ENCODE assay signal across 9 mouse cellular contexts in genomic region chr1:86360441-86360840, GRCm38 (mm10). TPM values are rescaled to one million over a fixed set of nuclear protein-coding genes. Genes with fewer than 3 reads are reported as not detected.
DNase-seq lines count a peak whose midpoint lies in the region; ATAC-seq and TF ChIP-seq lines count a peak whose summit lies in the region.
"Had no signal": no experiment of that assay in that cellular context is flagged by ENCODE, and none has a peak within 500 bp of the region (broad histone marks: within the 10 kb centered on the region; RNA-seq: fewer than 3 reads in every experiment).

No protein-coding gene starts in this region.

- H3K9ac ChIP-seq in heart, embryonic 13.5 days, result peak overlapping the region; percentile 96
- peak overlapping the region; percentile 97 for H3K9ac ChIP-seq in ES-E14 (ENCODE audit: insufficient read depth, low read depth, low read length, poor library complexity, severe bottlenecking)
- peak overlapping the region; percentile 93 for H3K9ac ChIP-seq in midbrain, embryonic 12.5 days (replicated peaks)

- no peak for DNase-seq in heart, postnatal 14 days
- DNase-seq in ES-E14 (ENCODE audit: low read depth, low spot score), result no peak
- no peak for DNase-seq in hindbrain, embryonic 10.5 days (ENCODE audit: low spot score)
- DNase-seq in ovary, postnatal 10 days (ENCODE audit: low spot score), result no peak
- no peak for DNase-seq in T-cell, adult 2 months (ENCODE audit: low spot score)
- no peak for DNase-seq in right cerebral cortex, postnatal 36 days (ENCODE audit: low spot score in 2 of 2)

- peaks cover 28% of the 10 kb centered on the region for H3K4me1 ChIP-seq in heart, embryonic 13.5 days
- peaks cover 1 to 10% of the 10 kb centered on the region in 2 experiments; a peak in 1 of 4 replicates for H3K4me1 ChIP-seq in ES-E14 (ENCODE audit: control insufficient read depth in 2 of 2, insufficient read depth in 2 of 2, low read length in 2 of 2, poor library complexity in 1 of 2)
- H3K4me1 ChIP-seq in hindbrain, embryonic 10.5 days (replicated peaks), result peaks cover 25% of the 10 kb centered on the region
- H3K4me1 ChIP-seq in midbrain, embryonic 12.5 days, result peaks cover 22% of the 10 kb centered on the region

- ATAC-seq in heart, embryonic 13.5 days (ENCODE audit: extremely low read depth, insufficient number of reproducible peaks, low FRiP score, low TSS enrichment), result no peak
- no peak for ATAC-seq in midbrain, embryonic 12.5 days (ENCODE audit: low FRiP score, low read depth)

- in situ Hi-C loops in ES-E14 (cut with MboI; ENCODE audit: low sequenced_read_pairs in 2 of 2, unreplicated experiment in 2 of 2), result no loop called here

- no peaks in the 10 kb centered on the region for H3K27me3 ChIP-seq in heart, embryonic 13.5 days (replicated peaks)
- H3K27me3 ChIP-seq in hindbrain, embryonic 10.5 days (ENCODE audit: insufficient read depth, poor library complexity, severe bottlenecking), result no peaks in the 10 kb centered on the region
- H3K27me3 ChIP-seq in midbrain, embryonic 12.5 days, result no peaks in the 10 kb centered on the region

- H3K36me3 ChIP-seq in heart, embryonic 13.5 days, result peaks cover 23% of the 10 kb centered on the region
- H3K36me3 ChIP-seq in ES-E14 (ENCODE audit: control insufficient read depth, insufficient read depth, low read length, poor library complexity, severe bottlenecking), result peaks cover 21% of the 10 kb centered on the region
- H3K36me3 ChIP-seq in hindbrain, embryonic 10.5 days, result peaks cover 26% of the 10 kb centered on the region
- H3K36me3 ChIP-seq in midbrain, embryonic 12.5 days, result peaks cover 19% of the 10 kb centered on the region

- intact Hi-C loops in heart, postnatal 14 days (cut with DNase I), result no loop called here

- WGBS in heart, embryonic 13.5 days, result 14% methylated on average over 12 of the region's 12 CpGs
- WGBS in hindbrain, embryonic 10.5 days, result 25% methylated on average over 12 of the region's 12 CpGs
- 21% methylated on average over 12 of the region's 12 CpGs for WGBS in midbrain, embryonic 12.5 days

- peak overlapping the region; percentile 100; the same call in 1 of the 2 replicates for H3K27ac ChIP-seq in heart, embryonic 13.5 days (replicated peaks)
- peak overlapping the region; percentile 91; the same call in 1 of the 2 replicates for H3K27ac ChIP-seq in ES-E14 (ENCODE audit: insufficient read depth, low read depth, low read length, poor library complexity, severe bottlenecking)
- peak overlapping the region; percentile 96 for H3K27ac ChIP-seq in hindbrain, embryonic 10.5 days
- no peak overlapping the region for H3K27ac ChIP-seq in midbrain, embryonic 12.5 days (replicated peaks)

- peak overlapping the region; percentile 75 for H3K4me3 ChIP-seq in heart, embryonic 13.5 days
- peak overlapping the region; percentile 78 to 88 for H3K4me3 ChIP-seq in ES-E14 (ENCODE audit: insufficient read depth in 1 of 2, low read depth in 1 of 2, low read length in 2 of 2, poor library complexity in 1 of 2, severe bottlenecking in 1 of 2)
- H3K4me3 ChIP-seq in hindbrain, embryonic 10.5 days, result peak overlapping the region; percentile 93
- H3K4me3 ChIP-seq in midbrain, embryonic 12.5 days, result peak overlapping the region; percentile 91

- H3K4me2 ChIP-seq in heart, embryonic 13.5 days, result peak overlapping the region; percentile 87
- peak overlapping the region; percentile 88 for H3K4me2 ChIP-seq in midbrain, embryonic 12.5 days (replicated peaks)

- no peaks in the 10 kb centered on the region for H3K9me3 ChIP-seq in heart, embryonic 13.5 days
- H3K9me3 ChIP-seq in ES-E14 (ENCODE audit: control insufficient read depth, insufficient read depth, low read depth, low read length), result no peaks in the 10 kb centered on the region
- H3K9me3 ChIP-seq in hindbrain, embryonic 10.5 days, result no peaks in the 10 kb centered on the region
- H3K9me3 ChIP-seq in midbrain, embryonic 12.5 days, result no peaks in the 10 kb centered on the region

TF ChIP-seq in ES-E14, 5 proteins besides CTCF, POLR2A, EP300 and RAD21:
- TF ChIP-seq MAFK (IDR thresholded peaks at IDR 0.05; ENCODE audit: insufficient read depth, low read depth, low read length), result no peak
- TF ChIP-seq ZNF384 (IDR thresholded peaks at IDR 0.05; ENCODE audit: low read depth, low read length), result no peak
- TF ChIP-seq CHD2 (IDR thresholded peaks at IDR 0.05; ENCODE audit: low read depth, low read length), result no peak
- no peak for TF ChIP-seq HCFC1 (IDR thresholded peaks at IDR 0.05; ENCODE audit: borderline replicate concordance, insufficient read depth, low read length)
- TF ChIP-seq ZC3H11A (IDR thresholded peaks at IDR 0.05; ENCODE audit: borderline replicate concordance, low read depth, low read length), result no peak

RNA-seq across cellular contexts. Expression of gene Ncl, which starts 1.2 kb away (rescaled TPM):
- polyA plus RNA-seq in heart, embryonic 13.5 days (2015; fragmentation: Nextera tagmentation; extraction: Ambion mirVana), result 247 TPM in 2 replicates
- 100 to 1,000 TPM; 122 to 125 TPM for total RNA-seq in heart, postnatal 14 days (2021)
- 496 and 529 TPM in 2 replicates for total RNA-seq in ES-E14 (2012; rRNA removed)
- polyA plus RNA-seq in hindbrain, embryonic 10.5 days (2016; fragmentation: Nextera tagmentation; extraction: Ambion mirVana), result 270 and 478 TPM in 2 replicates
- polyA plus RNA-seq in midbrain, embryonic 12.5 days (2016; fragmentation: Nextera tagmentation; extraction: Ambion mirVana), result 345 and 383 TPM in 2 replicates

RNA-seq across cellular contexts. Expression of gene B3gnt7, which starts 57.8 kb away (rescaled TPM):
- polyA plus RNA-seq in heart, embryonic 13.5 days (2015; fragmentation: Nextera tagmentation; extraction: Ambion mirVana), result 3.2 and 4.5 TPM in 2 replicates
- under 1 TPM; 0.54 to 0.57 TPM for total RNA-seq in heart, postnatal 14 days (2021)
- 103 and 166 TPM in 2 replicates for total RNA-seq in ES-E14 (2012; rRNA removed)
- polyA plus RNA-seq in hindbrain, embryonic 10.5 days (2016; fragmentation: Nextera tagmentation; extraction: Ambion mirVana), result 3.4 and 4.0 TPM in 2 replicates
- 2.3 and 2.4 TPM in 2 replicates for polyA plus RNA-seq in midbrain, embryonic 12.5 days (2016; fragmentation: Nextera tagmentation; extraction: Ambion mirVana)
- total RNA-seq: liver, adult 2 months had no signal
